Mouse (Mus musculus) lung, postnatal 0 days (tissue): ENCODE data around the gene Apba1.

Source experiments
- CTCF ChIP-seq: IDR thresholded peaks from 2 replicates; pipeline ENCODE4 v1.5.1; 2016; ENCODE audit warnings: antibody characterized with exemption, mild to moderate bottlenecking
- EP300 ChIP-seq: IDR thresholded peaks from 2 replicates; pipeline ENCODE4 v1.6.1; 2016; ENCODE audit warnings: antibody characterized with exemption, mild to moderate bottlenecking, control low read depth

- TF ChIP-seq CTCF (no peak), EP300 (no peak)
Measured at GRCm38 (mm10) chr19:23886169-23886568, 127.5 kb downstream of the Apba1 start.
